Mouse (Mus musculus) forebrain, embryonic 10.5 days (tissue): ENCODE measurements around the gene Itgae. TPM values are rescaled to one million over a fixed set of nuclear protein-coding genes. Genes with fewer than 3 reads are reported as not detected.

ENCODE experiments used
- polyA plus RNA-seq: library from polyadenylated mRNA; unstranded; fragments of >200 nt; fragmentation: Nextera tagmentation; extraction: Ambion mirVana; gene quantifications from 2 replicates; pipeline ENCODE4 v1.2.1, GENCODE M21; 2016

Gene Itgae
- polyA plus RNA-seq, 1 experiment from 2014 or later = 0.45 TPM

Other genes starting within 250 kb of the Itgae start
- gene Atp2a3, start 129.4 kb upstream of the Itgae start, polyA plus RNA-seq = 1.2 and 1.6 TPM in 2 replicates
- 1.4 TPM in 2 replicates for gene P2rx1, start 91.5 kb upstream of the Itgae start, polyA plus RNA-seq
- gene Camkk1, start 71.6 kb upstream of the Itgae start, polyA plus RNA-seq = 4.6 and 5.4 TPM in 2 replicates
- 12.1 and 13.9 TPM in 2 replicates for gene Ncbp3, start 42.8 kb upstream of the Itgae start, polyA plus RNA-seq
- 25.3 and 28.6 TPM in 2 replicates for gene Haspin, start 47.7 kb downstream of the Itgae start, polyA plus RNA-seq
- gene P2rx5, start 69.8 kb downstream of the Itgae start, polyA plus RNA-seq = 0.10 and 0.24 TPM in 2 replicates
- 135 and 138 TPM in 2 replicates for gene Emc6, start 86.5 kb downstream of the Itgae start, polyA plus RNA-seq
- 143 TPM in 2 replicates for gene Tax1bp3, start 86.5 kb downstream of the Itgae start, polyA plus RNA-seq
- 14.8 and 16.1 TPM in 2 replicates for gene Ctns, start 108.5 kb downstream of the Itgae start, polyA plus RNA-seq
- gene Shpk, start 108.9 kb downstream of the Itgae start, polyA plus RNA-seq = 0.69 and 0.81 TPM in 2 replicates
- gene Trpv1, start 143.7 kb downstream of the Itgae start, polyA plus RNA-seq = not detected in 2 replicates
- 0.02 TPM in 1 of 2 replicates, not detected in the other for gene Trpv3, start 176.8 kb downstream of the Itgae start, polyA plus RNA-seq
- 0.12 and 0.14 TPM in 2 replicates for gene Aspa, start 239.0 kb downstream of the Itgae start, polyA plus RNA-seq
- not detected in 2 replicates for gene Gm49340, start 239.2 kb downstream of the Itgae start, polyA plus RNA-seq
- gene Spata22, start 239.2 kb downstream of the Itgae start, polyA plus RNA-seq = not detected in 2 replicates